Mouse (Mus musculus): ENCODE measurements around the gene Arfgap1.

GRCm38 (mm10) chr2:180962616-180963308, 4.3 kb upstream of the Arfgap1 start:
- TF ChIP-seq MAFK (IDR thresholded peaks at IDR 0.05; ENCODE audit: insufficient read depth, low read depth, low read length) (no peak), ZNF384 (IDR thresholded peaks at IDR 0.05; ENCODE audit: low read depth, low read length) (no peak)
